Mouse (Mus musculus) gastrocnemius, postnatal 14 days (tissue): Measurements from ENCODE around the gene Ralb. TPM values are rescaled to one million over a fixed set of nuclear protein-coding genes. Genes with fewer than 3 reads are reported as not detected.

ENCODE experiments used
- DNase-seq: peaks from one replicate; pipeline ENCODE4 v3.0.0; 2021; ENCODE audit warnings: mixed read lengths
- intact Hi-C: fragments of 180-260 bp; cut with DNase I; formaldehyde crosslinking; loops from one replicate; pipeline ENCODE4 v1.15.1; 2025; ENCODE audit warnings: low total_unique reads
- long read RNA-seq, 2 experiments: library from polyadenylated mRNA; stranded (forward); transcript quantifications; one replicate each; pipeline ENCODE4 v2.0.0; 2021
- total RNA-seq, 2 experiments: library from RNA; stranded (reverse); gene quantifications; 2 replicates each; pipeline ENCODE4 v1.2.3; 2021

The Ralb gene
- 10 to 100 TPM; 17.2 to 18.9 TPM for total RNA-seq
- long read RNA-seq, experiment 1, transcript Ralb-201 (5 exons, 2,289 nt), result major isoform, 46 of 50 reads
- long read RNA-seq, experiment 1, partial matches to known transcripts, result 2 of 50 reads
- long read RNA-seq, experiment 1, other reads (novel, unspliced or antisense), result 2 of 50 reads
- long read RNA-seq, experiment 2, transcript Ralb-201 (5 exons, 2,289 nt), result major isoform, 47 of 58 reads
- long read RNA-seq, experiment 2, partial matches to known transcripts, result 0 of 58 reads
- long read RNA-seq, experiment 2, other reads (novel, unspliced or antisense), result 11 of 58 reads

DNA sequence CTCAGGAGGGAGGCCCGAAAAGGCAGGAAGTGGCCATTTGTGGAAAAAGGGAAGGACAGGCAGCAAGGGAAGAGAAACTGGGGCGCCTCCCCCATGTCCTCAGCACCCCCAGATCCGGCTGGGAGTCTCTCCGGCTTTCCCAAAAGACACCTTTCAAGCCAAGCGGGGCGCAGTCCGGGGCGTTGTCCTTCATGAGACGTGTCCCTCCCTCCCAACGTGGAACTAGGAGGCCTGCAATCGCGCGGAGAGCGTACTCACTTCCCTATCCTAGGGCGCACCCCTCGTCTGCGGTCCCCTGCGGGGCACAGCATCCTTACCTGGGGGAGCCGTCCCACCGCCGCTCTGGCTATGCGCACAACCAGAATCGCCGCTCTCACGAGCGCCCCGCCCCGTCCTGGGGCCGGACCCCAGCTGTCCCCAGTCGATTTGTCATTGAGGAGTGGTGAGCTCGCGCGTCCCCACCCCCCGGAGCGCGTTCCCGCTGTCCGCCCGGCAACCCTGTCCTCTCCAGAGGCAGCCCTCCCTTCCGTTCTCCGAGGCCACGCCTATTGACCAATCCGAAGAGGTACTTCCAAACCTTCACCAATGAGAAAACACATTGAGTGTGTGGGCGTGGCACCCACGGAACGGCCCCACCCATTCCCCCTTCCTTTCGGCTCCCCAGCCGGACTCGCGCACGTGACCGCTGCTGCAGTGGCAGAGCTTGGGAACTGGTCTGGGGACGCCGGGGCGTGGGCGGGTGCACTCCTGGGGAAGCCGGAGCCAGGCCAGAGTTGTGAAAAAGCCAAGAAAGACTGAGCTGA is at the start of gene Ralb:
Ralb (minus strand) TSS at position 535 of the 803 bp plus-strand sequence.
- intact Hi-C loops, result no loop called here
- peak; percentile 97 for DNase-seq

DNA sequence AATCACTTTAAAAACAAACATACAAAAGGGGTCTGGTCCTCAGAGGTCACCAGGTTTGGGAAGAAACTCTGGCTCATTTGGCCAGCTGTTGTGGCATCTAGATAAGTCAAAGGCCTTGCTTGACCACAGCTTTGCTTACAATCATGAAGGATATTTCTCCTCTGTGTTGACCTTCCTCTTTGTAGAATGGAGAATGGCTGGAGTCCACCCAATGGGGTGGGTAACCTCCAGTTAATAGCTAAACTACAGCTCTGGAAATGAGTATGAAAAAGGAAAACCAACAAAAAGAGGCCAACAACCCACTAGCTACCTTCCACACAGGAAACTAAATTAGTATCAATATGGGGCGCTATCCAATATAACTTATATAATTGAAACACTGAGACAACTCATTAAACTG is 47.1 kb upstream of the Ralb start:
- DNase-seq, result no peak
- intact Hi-C loops, result no loop called here

DNA sequence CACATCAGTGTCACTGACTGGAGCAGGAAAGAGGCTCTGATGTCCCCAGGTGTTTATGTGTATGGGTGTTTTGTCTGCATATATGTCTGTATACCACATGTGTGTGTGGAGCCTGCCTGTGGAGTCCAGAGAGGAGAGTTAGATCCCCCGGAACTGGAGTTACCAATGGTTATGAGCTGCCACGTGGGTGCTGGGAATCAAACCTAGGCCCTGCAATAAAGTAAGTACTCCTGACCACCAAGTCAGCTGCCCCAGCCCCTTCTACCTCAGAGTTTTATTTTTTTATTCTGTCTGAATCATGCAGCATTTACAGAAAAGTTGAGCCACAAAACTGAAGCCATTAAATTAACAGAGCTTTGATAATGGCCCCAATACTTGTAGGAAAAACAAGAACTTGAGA is 45.5 kb upstream of the Ralb start:
- intact Hi-C loops, result no loop called here

DNA sequence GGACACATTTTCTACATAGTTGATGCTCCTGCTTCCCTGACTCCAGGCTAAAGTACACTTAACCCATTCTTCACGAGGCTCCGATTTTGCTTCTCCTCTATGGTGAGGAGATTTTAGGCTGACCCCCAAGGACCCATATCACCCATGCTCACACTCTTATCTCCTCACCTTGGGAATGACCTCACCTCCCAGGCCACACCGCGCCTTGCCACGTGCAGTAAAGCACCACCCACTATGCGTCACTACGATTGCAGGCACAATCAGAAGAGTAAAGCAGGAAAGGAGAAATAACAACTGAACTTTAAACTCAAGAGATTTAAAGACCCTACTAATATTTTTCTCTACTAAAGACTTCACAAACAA is 44.7 kb upstream of the Ralb start:
- no peak for DNase-seq
- intact Hi-C loops, result loop anchor here (5.0 to 10.0 kb wide), 3 partner anchors 128 to 455 kb away; partner anchors contain the start of gene Sctr

More for the DNA sequence above, 45.5 kb upstream of the Ralb start:
- no peak for DNase-seq

DNA sequence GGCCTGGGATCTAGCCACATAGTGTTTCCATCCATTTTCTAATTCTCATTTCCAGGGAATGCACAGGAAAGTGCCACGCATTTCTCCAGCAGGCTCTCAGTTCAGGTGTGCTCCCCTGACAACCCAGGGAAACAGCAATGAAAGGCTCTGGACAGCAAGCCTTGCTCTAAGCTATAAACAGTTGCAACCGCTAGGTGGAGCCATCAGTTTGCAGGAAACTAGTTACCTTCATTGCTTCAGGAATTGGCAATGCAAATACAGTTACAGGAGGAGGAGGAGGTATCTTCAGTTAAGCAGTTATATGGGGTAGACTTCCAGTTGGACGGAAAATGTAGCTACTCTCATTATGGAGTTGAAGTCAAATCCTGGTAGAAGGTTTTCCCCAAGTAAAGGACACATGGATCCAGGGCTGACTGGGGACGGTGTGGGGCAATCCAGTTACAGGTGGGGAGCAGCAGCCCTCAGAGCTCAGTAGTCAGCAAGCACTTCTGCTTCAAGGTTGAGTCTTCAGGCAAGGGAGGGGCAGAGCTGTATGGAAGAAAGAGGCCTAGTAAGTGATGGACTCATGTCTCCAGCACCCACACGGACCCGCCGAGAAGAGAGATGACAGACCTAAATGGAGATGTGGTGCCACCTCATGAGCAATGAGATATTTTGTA is 44.2 kb upstream of the Ralb start:
- peak; percentile 79 for DNase-seq
- intact Hi-C loops, result loop anchor here (5.0 to 10.0 kb wide), 3 partner anchors 129 to 456 kb away; partner anchors contain the start of gene Sctr

DNA sequence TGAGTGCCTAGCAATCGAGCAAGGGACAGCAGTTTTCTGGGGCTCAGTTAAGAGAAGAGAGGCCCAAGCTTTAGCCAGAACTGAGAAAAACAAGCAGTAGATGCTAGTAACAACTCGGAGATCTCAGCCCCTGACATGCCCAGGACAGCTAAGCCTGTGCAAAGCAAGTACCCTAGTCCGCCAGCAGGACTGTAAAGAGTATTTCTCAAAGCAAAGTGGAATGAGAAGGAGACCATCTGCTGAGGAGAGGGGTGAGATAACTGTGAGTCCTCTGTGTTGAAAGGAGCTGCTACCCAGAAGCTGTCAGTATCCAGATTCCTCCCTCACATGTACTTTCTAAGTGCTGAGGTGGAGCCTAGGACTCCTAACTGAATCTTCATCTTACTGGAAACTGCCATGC is 41.9 kb upstream of the Ralb start:
- DNase-seq, result no peak
- intact Hi-C loops, result loop anchor here (5.0 to 10.0 kb wide), 3 partner anchors 131 to 458 kb away; partner anchors contain the start of gene Sctr

DNA sequence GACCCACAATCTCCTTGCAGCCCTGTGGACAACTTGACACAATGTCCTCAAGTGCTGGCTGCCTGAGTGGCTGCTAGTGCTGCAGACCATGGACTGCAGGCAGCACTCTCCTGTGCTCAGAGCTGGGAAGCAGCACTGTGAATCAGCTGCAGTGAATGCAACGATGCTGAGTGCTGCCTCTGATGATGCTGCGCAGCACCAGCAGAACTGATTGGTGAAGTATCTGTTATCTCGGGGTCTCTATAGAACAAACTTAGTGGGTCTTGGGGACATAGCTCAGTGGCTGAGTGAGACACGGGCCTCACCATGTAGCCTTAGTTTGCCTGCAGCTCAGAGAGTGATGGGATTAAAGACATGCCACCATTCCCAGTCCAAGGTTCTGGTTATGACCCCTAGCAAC is 41.1 kb upstream of the Ralb start:
- intact Hi-C loops, result loop anchor here (5.0 to 10.0 kb wide), 3 partner anchors 132 to 459 kb away; partner anchors contain the start of gene Sctr
- no peak for DNase-seq

DNA sequence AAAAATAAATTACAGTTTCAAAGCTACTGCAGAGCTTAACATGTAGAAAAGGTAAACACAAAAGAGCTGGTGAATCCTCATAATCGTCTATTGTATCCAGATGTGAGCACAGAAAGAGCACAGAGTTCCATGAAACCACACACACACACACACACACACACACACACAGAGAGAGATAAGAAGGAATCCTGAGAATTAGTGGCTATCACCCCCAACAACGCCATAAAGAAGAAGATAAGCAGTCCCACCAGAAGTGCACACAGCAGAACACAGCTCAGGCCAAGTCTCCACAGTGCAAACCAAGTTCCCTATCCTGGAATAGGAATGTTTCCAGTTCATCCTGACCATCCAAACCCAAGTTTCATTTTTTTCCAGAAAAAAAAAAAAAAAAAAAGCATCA is 40.6 kb upstream of the Ralb start:
- no peak for DNase-seq
- intact Hi-C loops, result loop anchor here (5.0 to 10.0 kb wide), 3 partner anchors 132 to 460 kb away; partner anchors contain the start of gene Sctr

DNA sequence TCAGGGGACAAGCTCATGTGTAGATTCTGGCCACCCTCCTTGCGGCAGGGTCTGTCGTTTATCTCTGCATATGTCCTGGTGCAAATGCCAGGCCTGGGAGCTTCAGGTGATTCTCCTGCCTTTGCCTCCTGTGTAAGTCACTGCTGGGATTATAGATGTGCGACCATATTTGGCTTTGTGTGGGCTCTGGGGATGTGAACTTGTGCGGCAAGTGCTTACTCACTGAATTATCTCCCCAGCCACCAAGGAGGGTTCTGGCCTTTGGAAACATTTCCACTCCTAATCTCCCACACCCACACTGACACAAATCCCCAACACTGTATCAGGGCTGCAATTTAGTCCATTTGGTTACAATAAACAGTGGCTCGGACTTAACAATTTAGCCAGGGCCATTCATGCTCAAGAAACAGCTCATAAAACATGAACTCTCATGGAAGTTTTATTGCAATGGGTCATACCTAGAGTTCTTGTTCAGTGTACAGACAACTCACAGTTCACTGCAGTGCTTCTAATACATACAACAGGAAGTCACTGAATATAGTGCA is 40.1 kb upstream of the Ralb start:
- DNase-seq, result no peak
- intact Hi-C loops, result loop anchor here (5.0 to 10.0 kb wide), 3 partner anchors 133 to 460 kb away; partner anchors contain the start of gene Sctr

DNA sequence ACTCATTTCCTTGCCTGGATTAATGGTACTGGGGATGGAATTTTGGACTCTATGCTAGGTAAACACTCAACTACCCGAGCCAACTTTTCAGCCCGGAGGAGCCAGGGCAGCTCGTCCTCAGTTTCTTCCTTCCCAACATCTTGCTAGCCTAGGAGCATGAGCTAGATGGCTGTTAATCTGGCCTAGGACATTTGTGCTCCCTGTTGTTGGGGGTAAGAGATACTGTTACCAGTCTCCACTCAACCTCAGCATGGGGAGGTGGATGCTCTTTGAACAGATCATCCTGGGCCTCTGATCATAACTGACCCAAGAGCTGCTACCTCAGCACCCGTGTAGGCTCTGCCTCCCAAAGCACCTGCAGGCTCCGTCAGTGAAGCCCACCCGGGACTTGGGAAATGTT is 38.7 kb upstream of the Ralb start:
- intact Hi-C loops, result loop anchor here (10.0 kb wide), 2 partner anchors 381 to 461 kb away; partner anchors contain the start of gene Sctr

DNA sequence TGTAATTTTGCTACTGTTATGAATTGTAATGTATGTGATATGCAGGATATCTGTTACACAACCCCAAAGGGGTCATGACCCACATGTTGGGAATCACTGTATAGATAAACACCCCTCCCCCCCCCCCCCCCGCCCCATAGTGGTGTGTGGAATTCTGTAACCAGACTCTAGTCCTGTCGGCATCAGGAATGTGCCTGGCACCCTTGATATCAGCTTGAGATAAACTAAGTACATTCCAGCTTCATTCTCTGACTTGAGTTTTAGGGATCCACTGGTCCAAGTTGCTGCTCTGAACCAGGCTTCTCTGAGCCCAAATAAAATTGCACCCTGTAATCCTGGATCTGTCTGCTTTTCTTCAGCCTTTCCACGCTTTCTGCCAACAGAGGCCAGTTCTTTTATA is 37.0 kb upstream of the Ralb start:
- intact Hi-C loops, result loop anchor here (10.0 kb wide), 2 partner anchors 383 to 463 kb away; partner anchors contain the start of gene Sctr
- no peak for DNase-seq

More for the DNA sequence above, 38.7 kb upstream of the Ralb start:
- DNase-seq, result no peak

DNA sequence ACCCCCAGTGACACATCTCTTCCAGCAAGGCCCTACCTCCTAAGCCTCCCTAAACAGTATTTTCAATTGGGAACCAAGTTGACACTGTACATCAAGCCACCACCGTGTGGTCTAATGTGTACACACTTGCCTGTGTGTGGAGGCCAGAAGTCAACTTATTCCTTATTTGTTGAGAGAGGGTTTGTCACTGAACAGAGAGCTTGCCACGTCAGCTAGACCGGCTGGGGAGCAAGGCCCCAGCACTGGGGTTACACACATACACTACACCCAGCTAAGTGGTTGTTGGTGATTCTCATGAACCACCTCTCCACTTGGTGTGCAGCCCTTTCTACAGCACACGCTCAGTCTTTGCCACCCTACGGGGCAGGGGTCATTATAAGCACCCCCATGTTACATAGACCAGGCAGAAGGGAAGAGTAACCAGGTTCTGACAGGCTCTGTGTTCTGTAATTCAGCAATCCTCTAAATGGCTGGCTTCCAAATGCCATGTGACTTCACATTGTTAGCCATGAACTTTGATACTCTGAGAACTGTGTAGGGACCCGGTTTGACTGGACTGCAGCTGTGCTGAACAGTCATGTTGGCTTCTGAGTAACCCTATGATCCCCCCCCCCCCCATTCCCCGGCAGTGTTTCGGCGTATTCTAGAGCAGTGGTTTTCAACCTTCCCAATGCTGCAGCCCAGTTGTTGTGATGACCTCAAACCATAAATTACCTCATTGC is 36.4 kb upstream of the Ralb start:
- DNase-seq, result no peak
- intact Hi-C loops, result loop anchor here (10.0 kb wide), 2 partner anchors 384 to 464 kb away; partner anchors contain the start of gene Sctr

DNA sequence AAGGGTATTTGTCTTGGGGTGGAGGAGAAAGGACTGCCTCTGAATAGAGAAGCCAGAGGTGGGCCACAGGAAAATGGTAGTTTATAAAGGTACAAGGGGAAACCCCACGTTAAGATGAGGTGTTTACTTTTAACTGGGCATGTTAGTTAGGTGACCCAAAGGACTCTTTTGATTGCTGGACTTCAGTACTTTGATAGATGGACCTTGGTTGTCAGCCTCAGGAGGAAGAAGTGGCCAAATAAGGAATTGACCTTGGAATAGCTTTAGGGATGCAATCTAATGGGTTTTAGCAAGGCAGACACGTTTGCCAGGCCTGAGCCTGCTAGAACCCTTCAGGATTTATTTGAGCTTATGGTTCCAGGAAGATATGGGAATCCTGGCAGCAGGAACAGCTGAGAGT is 34.7 kb upstream of the Ralb start:
- no peak for DNase-seq
- intact Hi-C loops, result no loop called here

DNA sequence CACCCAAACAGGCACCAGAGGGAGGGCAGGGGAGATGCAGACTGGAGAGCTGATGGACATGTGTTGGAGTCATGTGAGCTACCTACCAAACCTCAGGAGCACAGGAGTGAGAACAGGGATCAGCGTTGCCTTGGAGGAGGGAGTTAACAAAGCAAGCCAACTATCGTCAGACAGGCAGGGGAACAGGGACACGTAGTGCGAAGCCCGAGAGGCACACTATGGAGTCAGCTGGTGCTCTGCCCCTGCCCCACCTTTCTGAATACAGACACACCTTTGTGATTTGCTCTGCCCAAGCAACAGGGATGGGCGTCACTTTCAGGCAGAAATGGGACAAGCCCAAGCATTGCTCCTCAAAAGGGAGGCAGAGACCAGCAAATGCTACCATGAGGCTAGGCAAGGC is 33.1 kb upstream of the Ralb start:
- intact Hi-C loops, result no loop called here
- no peak for DNase-seq

DNA sequence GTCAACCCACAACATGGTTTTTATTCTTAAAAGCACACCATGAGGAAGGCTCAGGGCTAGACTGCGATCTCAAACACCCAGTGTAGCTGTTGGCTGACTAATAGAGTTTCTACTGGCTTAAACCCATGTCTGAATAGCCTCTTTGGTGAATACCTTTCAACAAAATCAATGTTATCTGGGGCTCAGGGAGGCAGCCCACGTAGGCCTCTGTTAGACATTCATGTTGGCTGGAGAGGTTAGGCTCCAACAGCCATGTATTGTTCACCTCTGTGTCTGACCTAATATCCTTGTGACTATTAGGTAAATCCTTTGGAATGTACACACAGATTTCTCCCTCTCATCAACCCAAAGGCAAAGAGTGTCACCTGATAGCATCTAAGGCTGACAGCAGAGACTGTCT is 31.5 kb upstream of the Ralb start:
- intact Hi-C loops, result no loop called here
- DNase-seq, result no peak

DNA sequence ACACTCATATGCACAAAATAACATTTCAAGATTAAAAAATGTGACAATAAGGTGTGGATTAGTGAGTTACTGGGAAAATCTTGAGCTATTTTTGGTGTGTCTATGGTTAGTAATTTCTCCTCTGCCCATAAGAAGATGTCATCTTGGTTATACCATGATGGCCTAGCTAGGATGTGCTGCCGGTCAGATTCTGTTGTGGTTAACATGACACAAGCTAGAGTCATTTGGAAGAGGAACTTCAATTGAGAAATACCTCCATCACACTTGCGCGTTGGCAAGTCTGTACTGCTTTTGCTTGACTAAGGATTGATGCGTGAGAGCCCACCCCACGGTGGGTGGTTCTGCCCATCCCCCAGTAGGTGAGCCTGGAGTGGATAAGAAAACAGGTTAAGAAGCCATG is 29.7 kb upstream of the Ralb start:
- no peak for DNase-seq
- intact Hi-C loops, result no loop called here

DNA sequence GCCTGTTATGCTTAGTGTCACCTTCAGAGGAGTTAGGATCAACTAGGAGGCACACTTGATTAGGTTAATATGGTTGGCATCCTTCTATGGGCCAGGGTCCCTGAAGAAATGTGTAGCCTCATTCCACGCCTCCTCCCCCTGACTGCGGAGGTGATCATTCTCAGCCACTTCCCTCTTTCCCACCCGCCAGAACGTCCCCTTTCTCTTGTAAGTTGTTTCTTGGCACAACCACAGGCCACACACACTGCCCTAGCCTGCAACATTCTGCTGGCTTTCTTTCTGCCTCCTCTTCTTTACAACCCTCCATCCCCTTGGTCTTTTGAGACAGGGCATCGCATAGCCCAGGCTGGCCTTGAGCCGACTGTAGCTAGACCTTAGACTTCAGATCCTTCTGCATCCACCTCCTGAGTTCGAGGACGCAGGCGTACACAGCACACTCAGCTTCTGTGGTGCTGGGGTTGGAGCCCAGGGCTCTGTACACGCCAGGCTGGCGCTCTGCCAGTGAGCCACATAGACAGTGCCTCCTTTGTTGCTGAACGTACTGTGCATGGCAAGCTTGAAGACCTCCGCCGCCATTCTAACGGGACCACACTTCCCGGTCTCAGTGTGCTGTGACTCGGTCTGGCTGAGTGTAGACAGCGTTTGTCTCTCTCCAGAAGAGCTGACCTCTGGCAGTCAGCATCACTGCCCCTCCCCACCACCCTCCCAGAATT is 28.7 kb upstream of the Ralb start:
- intact Hi-C loops, result no loop called here
- DNase-seq, result no peak

DNA sequence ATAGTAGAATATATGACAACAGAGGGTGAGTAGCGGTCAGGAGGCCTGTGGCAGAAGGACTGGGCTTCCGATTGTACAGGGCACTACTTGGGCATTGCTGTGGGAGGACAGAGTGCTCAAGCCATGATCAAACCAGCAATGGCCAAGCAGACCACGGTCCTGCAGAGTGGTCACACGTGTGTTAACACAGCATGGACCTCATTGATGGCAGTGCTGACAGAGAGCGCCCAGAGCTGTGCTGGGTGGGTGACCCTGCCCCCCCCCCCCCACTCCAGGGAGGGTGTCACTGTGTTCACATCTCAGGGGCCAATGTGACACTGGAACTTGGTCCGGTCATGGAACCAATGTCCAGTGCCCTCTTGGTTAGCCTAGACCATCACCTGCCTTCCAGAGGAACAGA is 27.6 kb upstream of the Ralb start:
- DNase-seq, result no peak
- intact Hi-C loops, result no loop called here
